Mouse (Mus musculus) regulatory T cell (primary cell): ENCODE measurements around the gene Pno1.

Experiments used
- in situ Hi-C: fragments of 300-600 bp; cut with MboI, MseI; formaldehyde crosslinking; loops from one replicate; pipeline ENCODE4 v1.15.1; 2025; ENCODE audit warnings: high pct_unique_total_duplicates

Gene Pno1

GRCm38 (mm10) chr11:17180753-17181152 lies 30.6 kb downstream of the Pno1 start:
- in situ Hi-C loops, result no loop called here

- in situ Hi-C loops, result no loop called here
Measured at GRCm38 (mm10) chr11:17176638-17177037, 34.7 kb downstream of the Pno1 start.

GRCm38 (mm10) chr11:17172300-17172699 lies 39.1 kb downstream of the Pno1 start:
- in situ Hi-C loops, result no loop called here

GRCm38 (mm10) chr11:17170938-17171729 lies 40.2 kb downstream of the Pno1 start:
- in situ Hi-C loops, result no loop called here

GRCm38 (mm10) chr11:17169262-17169661 lies 42.1 kb downstream of the Pno1 start:
- in situ Hi-C loops, result no loop called here

GRCm38 (mm10) chr11:17166627-17167026 lies 44.7 kb downstream of the Pno1 start:
- in situ Hi-C loops, result no loop called here

- in situ Hi-C loops, result no loop called here
Measured at GRCm38 (mm10) chr11:17163956-17164355, 47.4 kb downstream of the Pno1 start.

- in situ Hi-C loops, result no loop called here
Measured at GRCm38 (mm10) chr11:17160242-17160641, 51.1 kb downstream of the Pno1 start.

GRCm38 (mm10) chr11:17159738-17160241 lies 51.6 kb downstream of the Pno1 start:
- in situ Hi-C loops, result loop anchor here (5.0 kb wide), 1 partner anchor 212 kb away; no protein-coding TSS in a partner anchor

GRCm38 (mm10) chr11:17158858-17159737 lies 52.3 kb downstream of the Pno1 start, which contains the start of gene Ppp3r1:
Ppp3r1 (plus strand) TSS chr11:17159263.
- in situ Hi-C loops, result loop anchor here (5.0 kb wide), 1 partner anchor 212 kb away; no protein-coding TSS in a partner anchor
